Mouse (Mus musculus) mesoderm, embryonic 11.5 days (tissue): ENCODE measurements around the gene Ccdc149.
A peak's percentile ranks its signal among the peaks of the same experiment; 100 is the strongest.

ENCODE experiments used
- DNase-seq: peaks from one replicate; pipeline ENCODE4 v3.0.0-alpha.2; 2012; ENCODE audit warnings: low read depth, low spot score

Gene Ccdc149

GRCm38 (mm10) chr5:52470991-52471801, at the start of gene Ccdc149:
TSS of gene Ccdc149 (minus strand) at chr5:52471521.
- peak; percentile 59 for DNase-seq

GRCm38 (mm10) chr5:52519921-52520320, 48.6 kb upstream of the Ccdc149 start:
- no peak for DNase-seq

DNA sequence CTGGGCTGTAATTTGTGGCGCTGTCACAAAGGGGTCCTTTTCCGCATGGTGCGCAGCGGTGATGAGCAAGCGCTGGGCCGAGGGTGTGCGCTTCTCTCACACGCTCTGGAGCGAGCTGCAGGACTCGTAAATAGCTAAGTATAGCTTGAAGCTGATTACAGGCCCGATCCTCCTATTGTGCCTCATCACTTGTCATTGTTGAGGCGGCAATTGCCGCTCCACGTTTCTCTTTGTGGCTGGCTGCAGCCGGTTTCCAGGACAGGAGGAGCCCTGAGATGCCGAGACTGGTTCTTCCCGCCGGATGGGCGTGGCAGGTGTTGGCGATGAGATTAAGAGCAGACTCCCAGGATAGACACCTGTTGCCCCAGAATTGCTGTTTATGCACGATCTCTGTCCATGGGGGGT, 44.8 kb upstream of the Ccdc149 start:
- DNase-seq, result peak; percentile 52

GRCm38 (mm10) chr5:52515246-52516021, 44.1 kb upstream of the Ccdc149 start:
- peak; percentile 86 for DNase-seq

GRCm38 (mm10) chr5:52511089-52511488, 39.8 kb upstream of the Ccdc149 start:
- no peak for DNase-seq

DNA sequence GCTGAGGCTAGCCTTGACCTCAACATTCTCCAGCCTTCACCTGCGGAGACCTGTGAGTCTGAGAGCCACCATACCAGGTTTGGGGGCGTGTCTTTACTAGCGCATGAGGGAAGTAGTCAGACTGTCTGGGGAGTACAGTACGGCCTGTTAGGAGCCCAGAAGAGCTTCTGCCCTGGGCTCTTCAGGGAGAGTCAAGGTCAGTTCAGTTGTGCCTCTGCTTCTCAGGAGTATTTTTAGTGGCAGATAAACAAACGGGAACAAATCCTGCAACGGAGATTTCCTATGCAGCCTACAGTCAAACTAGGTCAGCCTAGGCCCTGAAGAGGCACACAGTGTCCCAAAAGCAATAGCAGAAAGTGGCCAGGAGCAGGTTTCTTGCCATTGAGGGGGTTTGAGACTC, 38.1 kb upstream of the Ccdc149 start:
- no peak for DNase-seq

DNA sequence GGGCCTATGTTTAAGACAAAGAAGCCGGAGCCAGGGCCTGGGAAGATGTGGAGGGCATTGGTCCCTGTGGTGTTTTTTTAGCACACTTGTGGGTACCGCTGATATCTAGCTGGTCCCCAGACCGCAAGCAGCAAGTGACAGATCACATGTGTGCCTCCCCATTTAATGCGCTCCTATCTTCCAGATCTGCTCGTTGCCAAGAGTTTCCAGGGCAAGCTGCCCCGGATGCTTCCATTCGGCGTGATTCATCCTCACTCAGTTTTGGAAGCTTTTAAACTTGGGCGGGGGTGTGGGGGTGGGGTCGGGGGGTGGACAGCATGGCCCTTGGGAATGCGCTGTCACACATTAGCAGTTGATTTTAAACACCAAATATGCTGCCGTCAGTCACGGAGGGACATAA, 33.3 kb upstream of the Ccdc149 start:
- no peak for DNase-seq

- DNase-seq, result no peak
These were observed 32.8 kb upstream of the Ccdc149 start for GRCm38 (mm10) chr5:52504148-52504547.

DNA sequence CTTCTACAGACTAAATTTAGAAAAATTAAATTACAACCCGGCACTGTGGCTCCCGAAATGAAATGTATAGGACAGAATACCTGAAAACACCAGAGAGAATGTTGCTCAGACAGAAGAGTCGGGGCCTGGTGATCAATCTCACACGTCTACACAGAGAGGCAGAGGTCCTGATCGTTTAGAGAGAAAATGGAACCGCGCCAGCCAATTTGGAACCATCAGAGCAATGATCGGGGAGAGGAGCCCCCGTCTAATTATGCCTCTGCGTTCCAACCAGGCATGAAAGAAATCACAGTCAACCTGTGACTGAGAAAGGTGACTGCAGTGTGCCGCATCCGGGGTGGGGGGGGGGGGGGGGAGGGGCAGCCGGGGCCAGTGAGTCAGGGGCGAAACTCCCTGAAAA, 24.4 kb upstream of the Ccdc149 start:
- no peak for DNase-seq

- no peak for DNase-seq
These were observed 20.2 kb upstream of the Ccdc149 start for GRCm38 (mm10) chr5:52491496-52491895.

GRCm38 (mm10) chr5:52487559-52488430, 16.5 kb upstream of the Ccdc149 start:
- DNase-seq, result no peak

- DNase-seq, result no peak
These were observed 5.5 kb upstream of the Ccdc149 start for GRCm38 (mm10) chr5:52476826-52477225.

DNA sequence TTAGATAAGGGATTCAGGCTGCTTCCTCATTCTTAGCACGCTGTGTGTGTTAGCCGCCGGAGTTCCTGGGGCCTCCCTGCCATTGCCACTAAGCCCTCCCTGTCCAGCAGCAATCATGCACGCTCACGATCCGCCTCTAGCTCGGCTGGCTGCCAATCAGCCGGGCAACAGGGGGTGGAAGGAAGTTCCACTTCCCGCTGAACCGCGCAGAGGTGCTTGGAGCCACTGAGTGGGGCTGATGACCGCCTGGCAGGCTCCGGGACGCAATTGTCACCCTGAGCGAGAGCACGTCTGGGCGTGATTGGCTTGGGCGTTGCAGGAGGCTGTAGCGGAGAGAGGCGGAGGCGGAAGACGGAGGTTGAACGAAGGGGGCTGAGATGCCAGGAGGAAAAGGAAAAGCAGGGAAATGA, 5.0 kb upstream of the Ccdc149 start:
- peak; percentile 74 for DNase-seq

DNA sequence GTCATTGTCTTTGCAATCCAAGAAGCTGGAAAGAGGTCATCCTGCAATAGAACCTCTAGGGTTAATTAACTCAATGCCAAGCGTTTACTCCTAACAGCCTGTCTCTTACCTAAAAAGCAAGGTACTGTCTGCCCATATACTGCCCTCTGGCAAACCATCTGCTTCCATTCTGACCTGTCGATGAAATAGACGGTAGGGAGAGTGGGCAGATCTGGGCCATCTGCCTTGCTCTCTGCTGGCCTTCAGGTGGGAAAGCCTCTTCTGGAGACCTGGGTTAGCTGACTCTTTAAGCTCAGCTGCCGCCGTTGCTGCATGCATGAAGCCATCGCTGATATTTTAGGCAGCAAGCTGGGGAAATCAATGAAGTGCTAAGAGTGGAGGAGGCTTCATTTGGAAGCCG, 2.7 kb upstream of the Ccdc149 start:
- DNase-seq, result no peak

GRCm38 (mm10) chr5:52470551-52470950, 770 bp downstream of the Ccdc149 start:
- no peak for DNase-seq

DNA sequence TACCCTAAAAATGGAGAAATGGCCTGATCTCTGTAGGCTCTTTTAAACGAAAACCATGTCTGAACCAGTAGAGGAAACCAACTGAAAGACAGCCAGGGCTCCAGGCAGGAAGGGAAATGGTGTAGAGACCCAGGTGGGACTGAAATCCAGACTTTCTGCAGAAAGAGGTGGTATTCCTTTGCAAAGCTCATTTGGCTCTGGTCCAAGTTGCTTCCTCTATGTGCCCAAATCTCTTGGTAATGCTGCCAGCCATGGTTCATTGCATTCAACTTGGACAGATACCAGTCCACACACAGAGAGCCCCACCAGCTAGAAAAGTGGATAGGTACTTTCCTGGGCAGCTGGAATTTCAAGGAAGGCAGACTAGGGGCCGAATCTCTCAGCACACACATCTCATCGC, 3.5 kb downstream of the Ccdc149 start:
- DNase-seq, result no peak

GRCm38 (mm10) chr5:52462447-52462846, 8.9 kb downstream of the Ccdc149 start:
- DNase-seq, result no peak

- no peak for DNase-seq
These were observed 9.7 kb downstream of the Ccdc149 start for GRCm38 (mm10) chr5:52461434-52462124.

- no peak for DNase-seq
These were observed 12.0 kb downstream of the Ccdc149 start for GRCm38 (mm10) chr5:52459308-52459707.

DNA sequence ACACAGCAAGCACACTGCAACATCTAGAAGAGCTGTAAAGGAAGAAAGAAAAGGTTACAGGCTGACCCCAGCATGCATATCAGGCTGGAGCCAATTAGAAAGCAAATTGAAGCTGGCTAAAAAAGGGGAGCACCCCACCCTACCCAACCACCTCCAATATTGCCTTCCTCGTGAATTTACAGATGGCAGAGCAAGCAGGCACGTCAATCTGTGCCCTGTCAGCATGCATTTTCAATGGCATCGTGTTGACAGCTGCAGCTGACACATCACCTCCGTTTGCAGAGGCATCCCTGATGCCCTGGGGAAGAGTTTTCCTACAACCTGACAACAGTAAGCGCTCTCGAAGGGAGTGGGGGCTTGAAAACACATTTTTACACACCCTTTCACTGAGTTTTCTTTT, 14.2 kb downstream of the Ccdc149 start:
- no peak for DNase-seq

- no peak for DNase-seq
These were observed 20.5 kb downstream of the Ccdc149 start for GRCm38 (mm10) chr5:52450821-52451220.
